Mouse (Mus musculus) G1E (cell line): ENCODE data around the gene 9430038I01Rik.

Experiments
- CTCF ChIP-seq: IDR thresholded peaks from 2 replicates; pipeline ENCODE4 v1.5.1; 2012; ENCODE audit warnings: low read depth, low read length, inconsistent platforms, mixed read lengths
- GATA1 ChIP-seq: IDR thresholded peaks from 2 replicates; pipeline ENCODE4 v1.6.1; 2012; ENCODE audit warnings: borderline replicate concordance, low read length, inconsistent platforms, mixed read lengths
- GATA2 ChIP-seq: IDR thresholded peaks from 2 replicates; pipeline ENCODE4 v1.6.1; 2012; ENCODE audit warnings: low read depth, low read length, inconsistent platforms, borderline replicate concordance
- POLR2AphosphoS5 ChIP-seq: IDR thresholded peaks from 2 replicates; pipeline ENCODE4 v1.6.1; 2012; ENCODE audit warnings: low read depth, low read length, inconsistent platforms; ENCODE audit not compliant: insufficient replicate concordance
- TAL1 ChIP-seq: conservative IDR thresholded peaks from 2 replicates; pipeline ENCODE4 v1.6.1; 2012; ENCODE audit warnings: low read depth, low read length, inconsistent platforms, mixed read lengths

GRCm38 (mm10) chr7:137374996-137375395, 35.6 kb downstream of the 9430038I01Rik start:
- TF ChIP-seq POLR2AphosphoS5 (no peak), CTCF (no peak), TAL1 (no peak), GATA1 (no peak), GATA2 (no peak)
